Mouse (Mus musculus) MEL-GATA-1-ER (cell line): Measurements from ENCODE around the gene Zyg11b.

ENCODE experiments used
- DNase-seq: peaks from one replicate; pipeline ENCODE4 v3.0.0-alpha.2; 2012; ENCODE audit warnings: low read depth; ENCODE audit errors: extremely low read depth

Zyg11b gene

DNA sequence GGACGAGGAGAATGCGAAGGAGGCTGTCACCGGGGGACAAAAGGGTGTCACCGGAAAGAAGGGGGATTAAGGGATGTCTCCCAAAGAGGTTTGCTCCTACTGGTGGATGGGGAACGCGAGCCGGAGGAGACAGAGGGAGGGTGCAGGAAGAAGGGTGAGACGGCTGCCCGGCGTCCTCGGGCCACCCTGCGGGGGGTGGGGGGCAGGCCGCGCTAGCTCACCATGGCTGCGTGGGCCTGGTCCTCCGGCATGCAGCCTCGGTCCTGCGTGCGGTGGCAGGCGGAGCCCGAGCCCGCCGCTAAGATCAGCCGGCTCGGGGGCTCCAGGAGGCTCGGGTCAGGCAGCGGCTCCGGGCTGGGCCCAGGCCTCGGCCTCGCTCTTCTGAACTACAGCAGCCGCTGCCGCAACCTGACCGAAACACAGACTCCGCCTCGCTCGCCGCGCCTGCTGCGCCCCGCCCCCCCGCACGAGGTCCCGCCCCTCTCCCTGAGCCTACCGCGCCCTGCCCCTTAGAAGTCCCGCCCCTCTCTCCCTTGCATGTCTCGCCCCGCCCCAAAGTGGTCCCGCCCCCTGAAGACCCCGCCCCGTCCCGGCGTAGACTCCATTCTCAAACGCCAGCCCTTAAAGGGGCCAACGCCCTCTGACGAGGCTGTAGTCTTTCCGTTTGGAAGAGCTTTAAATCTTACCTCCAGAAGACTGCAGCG, at the start of gene Zyg11b:
Gene Zyg11b, minus strand, starts transcription at position 427 of the 704 bp plus-strand sequence.
- peak; percentile 62 for DNase-seq

DNA sequence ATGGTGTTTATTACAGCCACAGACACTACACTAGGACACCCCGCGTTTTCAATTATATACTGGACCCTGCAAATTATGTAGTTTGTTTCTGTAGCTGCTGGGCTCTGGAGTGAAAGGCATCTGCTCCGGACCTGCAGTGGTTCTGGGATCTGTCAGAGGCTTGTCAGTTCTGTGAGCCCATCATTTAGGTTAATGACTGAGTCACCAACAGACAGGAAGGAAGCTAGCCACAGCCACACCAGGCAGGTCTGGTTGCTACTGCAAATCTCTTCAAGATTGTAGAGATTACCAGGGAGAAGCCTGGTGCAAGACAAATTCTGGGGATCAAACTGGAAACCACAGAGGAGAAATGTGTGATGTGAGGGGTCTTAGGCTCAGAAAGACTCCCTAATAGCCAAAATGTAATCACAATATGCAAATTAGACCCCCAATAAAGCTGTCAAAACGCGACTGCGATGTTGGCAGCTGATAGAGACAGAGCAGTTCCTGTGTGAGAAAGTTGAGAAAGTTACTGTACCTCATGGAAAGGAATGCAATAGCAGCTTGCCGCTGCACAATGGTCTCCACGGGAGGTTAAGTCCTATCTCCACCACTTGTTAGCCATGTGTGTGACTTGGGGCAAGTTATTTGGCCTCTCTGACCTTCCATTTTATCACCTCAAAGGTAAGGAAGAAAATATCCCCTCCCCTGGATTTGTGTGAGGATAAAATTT, 49.1 kb upstream of the Zyg11b start:
- DNase-seq = no peak

DNA sequence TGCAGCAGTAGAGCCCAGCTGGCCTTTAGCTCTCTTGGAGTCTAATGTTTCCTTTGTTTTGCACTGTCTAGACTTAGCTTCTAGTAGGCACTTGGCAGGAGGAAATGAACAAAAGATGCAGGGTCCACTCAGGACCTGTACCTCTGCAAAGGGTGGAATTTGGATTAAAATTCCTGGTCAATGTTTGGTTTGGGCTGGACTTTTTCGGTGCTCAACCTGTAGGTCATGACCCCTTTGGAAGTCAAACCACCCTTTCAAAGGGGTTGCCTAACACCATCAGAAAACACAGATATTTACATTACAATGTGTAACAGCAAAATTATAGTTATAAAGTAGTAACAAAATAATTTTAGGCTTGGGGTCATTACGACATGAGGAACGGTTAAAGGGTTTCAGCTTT, 48.2 kb upstream of the Zyg11b start:
- DNase-seq = no peak

DNA sequence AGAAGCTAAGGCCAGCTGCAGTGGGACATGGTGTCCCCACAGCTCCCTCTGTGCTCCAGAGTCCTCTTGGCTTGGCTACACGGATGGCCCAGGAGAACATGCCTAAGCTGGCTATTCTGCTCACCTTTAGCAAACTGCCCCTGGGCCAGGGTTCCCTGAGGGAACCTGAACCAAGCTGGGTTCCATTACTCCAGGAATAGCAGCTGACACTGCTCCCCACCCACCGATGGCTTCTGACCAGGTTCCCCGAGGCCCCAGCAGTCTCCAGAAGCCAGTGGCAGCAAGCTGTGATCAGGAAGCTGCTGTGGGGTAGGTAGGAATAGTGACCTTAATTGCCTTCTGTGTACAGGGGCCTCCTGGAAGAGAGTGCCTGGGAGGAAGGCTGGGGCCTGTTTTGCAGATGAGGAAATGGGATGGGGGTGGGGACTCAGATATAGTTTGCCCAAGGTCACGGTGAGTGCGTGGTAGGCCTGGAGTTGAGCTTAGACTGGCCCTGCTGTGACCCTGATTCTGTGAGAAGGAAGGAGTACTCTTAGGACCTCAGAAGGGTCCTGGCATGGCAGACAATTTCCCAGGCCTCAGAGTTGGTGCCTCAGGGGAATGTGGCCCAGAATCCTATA, 47.5 kb upstream of the Zyg11b start:
- no peak for DNase-seq

DNA sequence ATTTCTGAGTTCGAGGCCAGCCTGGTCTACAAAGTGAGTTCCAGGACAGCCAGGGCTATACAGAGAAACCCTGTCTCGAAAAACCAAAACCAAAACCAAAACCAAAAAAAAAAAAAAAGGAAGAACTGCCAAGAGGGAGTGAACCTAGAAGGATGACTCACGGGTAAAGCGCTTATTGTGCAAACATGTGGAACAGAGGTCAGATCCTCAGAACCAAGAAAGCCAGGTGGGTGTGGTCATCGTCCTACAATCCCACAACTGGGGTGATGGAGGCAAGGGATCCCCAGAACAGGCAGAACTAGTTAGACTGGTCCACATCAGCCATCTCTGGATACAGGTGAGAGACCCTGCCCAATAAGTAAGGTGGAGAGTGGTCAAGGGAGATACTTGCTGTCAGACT, 46.2 kb upstream of the Zyg11b start:
- DNase-seq = no peak

DNA sequence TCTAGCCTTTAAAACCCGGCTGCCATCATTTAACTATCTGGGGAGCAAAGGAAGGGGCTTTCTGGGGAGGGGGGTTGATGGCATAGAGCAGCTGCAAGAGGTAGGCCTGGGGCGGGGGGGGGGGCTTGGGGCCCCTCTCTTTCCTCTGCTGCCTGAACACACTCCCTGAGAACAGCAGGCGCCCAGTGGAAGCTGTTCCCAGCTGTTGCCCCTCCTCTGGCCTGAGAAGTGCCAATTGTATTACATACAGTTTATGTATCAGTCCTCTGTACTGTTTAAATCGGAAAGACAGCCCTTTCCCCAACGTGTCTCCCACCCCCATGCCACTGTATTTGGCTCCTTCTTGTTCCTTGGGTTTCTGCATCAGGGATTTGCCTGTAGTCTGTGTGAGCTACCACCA, 44.9 kb upstream of the Zyg11b start:
- DNase-seq = no peak

DNA sequence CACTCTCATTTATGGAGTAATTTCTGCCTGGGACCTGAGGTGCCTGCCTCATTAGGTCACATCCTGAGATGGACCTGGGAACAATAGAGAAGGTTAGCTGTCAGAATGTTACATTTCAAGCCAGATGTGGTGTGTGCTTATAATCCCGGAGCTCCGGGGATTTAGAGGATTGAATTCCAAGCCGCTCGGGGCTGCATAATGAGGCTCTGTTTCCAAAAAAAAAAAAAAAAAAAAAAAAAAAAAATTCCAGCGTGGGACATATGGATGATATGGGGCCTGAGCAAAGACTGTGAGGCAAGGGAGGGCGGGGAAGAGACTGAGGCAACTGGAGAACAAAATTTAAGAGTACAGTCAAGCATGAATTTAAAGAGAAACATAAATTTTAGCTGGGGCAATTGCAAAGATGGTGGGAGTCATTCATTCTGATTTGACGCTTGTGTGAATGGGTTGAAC, 43.8 kb upstream of the Zyg11b start:
- no peak for DNase-seq

DNA sequence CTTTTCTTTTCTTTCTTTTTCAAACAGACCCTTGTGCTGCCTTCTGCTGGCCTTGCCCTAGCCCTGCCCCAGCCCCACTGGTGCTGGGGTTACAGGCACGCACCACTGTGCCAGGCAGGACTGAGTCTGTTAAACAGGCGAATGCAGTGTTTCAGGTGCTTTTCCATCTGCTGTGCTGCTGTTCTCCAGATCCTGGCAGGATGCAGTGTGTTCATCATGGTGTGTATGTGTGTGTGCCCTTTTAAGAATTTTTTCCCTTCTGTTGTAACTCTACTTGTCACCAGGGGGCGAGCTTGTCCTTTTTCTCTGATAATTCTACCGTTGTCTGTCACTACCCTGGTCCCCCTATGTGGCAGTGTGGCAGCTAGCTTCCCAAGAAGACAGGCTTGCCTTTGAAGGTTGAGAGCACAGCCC, 38.4 kb upstream of the Zyg11b start:
- no peak for DNase-seq

DNA sequence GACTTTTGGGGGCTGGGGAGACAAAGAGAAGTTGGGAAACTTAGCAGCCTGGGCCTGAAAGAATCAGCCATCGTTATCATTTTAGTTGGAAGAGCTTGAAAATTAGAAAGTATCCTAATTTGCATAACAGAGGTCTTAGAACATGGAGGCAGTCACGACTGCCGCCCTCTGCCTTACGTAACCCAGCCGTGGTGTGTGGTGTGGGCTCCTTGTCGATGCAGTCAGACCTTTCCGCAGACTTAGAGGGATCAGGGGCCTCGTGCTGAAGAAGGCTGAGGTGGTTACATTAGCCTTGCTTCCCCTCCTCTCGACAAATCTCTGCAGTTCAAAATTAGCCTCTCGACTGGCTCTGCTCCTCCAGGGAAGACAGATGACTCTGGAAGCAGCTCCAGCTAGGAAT, 37.9 kb upstream of the Zyg11b start:
- no peak for DNase-seq

DNA sequence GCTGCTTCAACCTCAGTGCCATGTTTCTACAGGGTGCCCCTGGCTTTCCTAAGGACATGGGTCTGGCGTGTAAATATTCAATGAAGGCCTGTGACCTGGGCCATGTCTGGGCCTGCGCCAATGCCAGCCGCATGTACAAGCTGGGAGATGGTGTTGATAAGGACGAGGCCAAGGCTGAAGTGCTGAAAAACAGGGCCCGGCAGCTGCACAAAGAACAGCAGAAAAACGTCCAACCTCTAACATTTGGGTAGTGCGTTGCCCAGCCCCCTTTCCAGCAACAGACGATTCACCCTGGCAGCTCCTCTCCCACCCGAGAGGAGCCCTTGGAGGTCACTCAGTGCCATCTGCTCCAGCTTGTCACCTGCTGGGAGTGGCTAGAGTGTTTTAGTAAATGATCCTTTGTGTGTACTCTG, 37.4 kb upstream of the Zyg11b start:
- no peak for DNase-seq

DNA sequence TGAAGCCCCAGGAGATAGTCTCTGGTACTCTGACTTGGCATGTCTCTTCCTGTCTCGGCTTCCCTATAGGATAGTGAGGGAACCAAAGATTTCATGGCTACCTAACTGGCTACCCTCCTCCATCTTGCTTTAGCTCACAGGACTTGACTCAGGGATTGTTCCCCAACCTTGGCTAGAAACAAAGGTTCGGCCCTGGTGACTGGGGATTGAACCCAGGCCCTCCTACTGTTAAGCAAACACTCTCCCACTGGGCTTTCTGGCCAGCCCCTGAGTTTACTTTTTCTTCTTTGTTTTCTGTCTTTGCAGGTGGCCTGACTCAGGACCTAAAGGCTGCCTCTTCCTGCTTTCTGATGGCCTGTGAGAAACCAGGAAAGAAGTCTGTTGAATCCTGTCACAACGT, 36.9 kb upstream of the Zyg11b start:
- DNase-seq = no peak

DNA sequence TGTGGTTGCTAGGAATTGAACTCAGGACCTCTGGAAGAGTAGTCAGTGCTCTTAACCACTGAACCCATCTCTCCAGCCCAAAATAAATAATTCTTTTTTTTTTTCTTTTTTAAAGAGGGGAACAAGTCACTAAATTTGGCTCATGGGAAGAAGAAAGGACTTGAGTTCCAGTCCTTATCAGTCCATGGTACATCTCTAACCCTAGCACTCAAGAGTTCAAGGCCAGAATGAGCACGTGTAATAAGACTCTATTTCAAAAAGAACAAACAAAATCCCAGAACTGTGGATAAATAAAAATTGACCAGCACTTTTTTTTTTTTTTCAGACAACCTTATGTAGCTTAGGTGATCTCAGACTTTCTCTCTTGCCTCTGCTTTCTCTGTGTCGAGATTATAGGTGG, 35.9 kb upstream of the Zyg11b start:
- DNase-seq = no peak

DNA sequence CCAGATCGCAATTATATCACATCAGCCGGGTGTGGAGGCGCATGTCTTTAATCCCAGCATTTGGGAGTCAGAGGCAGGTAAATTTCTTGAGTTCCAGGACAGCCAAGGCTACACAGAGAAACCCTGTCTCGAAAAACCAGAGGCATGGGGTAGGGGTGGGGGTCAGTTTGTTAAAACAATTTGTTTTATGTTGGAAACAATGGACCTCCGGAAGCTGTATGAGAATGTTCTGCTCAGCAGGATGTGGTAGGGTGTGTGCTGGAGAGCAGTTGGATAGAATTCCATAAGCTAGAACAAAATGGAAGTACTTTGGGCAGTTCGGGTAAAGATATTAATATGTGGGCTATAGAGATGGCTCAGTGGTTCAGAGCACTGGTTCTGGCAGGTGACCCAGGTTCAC, 34.5 kb upstream of the Zyg11b start:
- DNase-seq = no peak

DNA sequence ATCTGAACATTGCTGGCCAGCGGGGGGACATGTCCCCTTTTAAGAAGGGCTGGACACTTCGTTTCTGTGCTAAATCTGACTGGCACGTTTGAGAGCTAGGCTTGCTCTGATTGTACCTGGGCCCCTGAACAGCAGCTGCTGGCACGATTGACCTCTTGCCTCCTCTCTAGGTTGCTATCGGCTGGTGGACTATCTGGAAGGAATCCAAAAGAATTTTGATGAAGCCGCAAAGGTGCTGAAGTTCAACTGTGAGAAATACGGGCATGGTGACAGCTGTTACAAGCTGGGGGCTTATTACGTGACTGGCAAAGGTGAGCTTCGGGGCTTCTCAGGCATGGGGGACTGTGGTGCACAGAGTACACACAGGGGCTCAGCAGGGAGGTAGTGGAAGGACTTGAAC, 31.1 kb upstream of the Zyg11b start:
- no peak for DNase-seq

DNA sequence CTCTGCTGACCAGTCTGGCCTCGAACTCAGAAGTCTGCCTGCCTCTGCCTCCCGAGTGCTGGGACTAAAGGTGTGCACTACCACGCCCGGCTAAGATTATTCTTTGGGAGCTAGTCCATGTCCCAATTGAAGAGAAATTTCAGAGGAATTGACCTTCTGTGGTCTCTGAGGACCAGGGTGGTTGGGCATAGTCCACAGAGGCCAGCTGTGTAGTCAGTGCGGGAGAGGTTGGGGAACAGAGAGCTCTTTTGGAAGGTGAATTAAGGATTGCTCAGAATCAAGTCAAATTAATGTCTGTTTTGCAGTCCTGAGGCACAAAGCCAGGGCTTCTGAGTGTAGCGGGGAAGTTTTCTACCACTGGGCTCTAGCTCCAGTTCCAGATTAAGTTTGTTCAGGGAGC, 28.9 kb upstream of the Zyg11b start:
- DNase-seq = no peak

DNA sequence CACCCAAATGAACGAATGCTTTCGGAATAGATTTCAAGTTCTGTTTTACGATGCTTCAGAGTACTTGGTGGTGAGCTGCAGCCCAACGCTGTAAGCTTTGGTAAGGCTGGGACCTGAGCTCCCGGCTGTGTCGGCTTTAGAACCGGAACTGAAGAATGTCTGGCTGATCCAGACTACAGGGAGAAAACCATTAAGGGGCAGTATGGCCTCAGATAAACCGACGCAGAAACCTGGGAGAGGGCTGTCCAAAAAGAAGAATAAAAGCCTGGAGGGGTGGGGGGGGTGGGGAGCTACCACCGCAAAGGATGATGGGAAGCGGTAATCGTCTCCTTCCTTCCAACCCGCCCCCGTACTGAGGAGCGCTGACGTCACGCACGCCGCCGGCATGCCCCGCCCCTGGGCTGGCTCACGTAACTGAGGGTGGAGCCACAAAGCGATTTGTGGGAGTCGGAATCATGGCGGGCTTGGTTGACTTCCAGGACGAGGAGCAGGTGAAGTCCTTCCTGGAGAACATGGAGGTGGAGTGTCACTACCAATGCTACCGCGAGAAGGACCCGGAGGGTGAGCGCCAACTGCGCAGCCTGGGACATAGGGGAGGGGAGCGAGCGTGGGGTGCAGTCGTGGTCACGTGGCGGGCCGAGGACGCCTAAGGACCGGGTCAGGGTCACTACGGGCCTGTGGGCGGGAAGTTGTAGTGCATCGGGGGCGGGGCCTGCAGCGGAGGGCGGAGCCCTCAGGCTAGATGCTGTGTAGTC, 27.0 kb upstream of the Zyg11b start, which contains the start of gene Coa7:
Gene Coa7, plus strand, starts transcription at position 411 of the 755 bp plus-strand sequence.
- peak; percentile 80 for DNase-seq

DNA sequence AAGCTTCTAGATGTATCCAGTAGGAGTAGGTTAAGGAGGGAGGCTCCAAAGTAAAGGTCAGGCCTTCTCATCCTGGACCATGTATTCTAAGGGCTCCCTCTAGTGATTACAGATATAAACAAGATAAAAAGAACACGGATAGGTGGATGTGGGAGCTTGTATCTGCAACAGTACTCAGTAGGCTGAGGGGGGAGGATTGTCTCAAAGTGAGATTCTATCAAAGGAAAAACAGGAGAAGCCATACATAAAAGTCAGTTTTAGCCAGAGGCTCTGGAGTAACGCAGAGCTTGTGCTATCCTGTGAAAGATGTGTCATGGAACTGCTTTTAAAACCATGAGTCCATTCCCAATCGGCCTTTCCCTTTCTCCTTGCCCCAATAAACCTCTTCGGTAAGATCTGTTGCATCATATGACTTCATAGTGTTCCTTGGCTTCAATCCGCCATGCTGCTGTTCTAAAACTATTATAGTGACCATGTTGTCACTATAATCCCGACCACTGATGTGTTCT, 26.2 kb upstream of the Zyg11b start:
- DNase-seq = no peak

DNA sequence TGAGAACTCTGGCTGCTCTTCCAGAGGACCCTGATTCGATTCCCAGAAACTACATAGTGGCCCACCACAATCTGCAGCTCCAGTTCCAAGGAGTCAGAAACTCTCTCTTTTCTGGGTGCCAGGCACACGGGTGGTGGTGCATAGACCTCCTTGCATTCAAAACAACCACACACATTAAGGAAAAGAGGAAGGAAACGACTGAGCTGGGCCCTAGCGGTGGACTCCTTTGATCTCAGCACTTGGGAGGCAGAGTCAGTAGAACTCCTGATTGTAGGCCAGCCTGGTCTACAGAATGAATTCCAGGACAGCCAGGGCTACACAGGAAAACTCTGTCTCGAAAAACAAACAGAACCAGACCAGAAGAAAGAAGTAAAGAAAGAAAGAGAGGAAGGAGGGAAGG, 22.7 kb upstream of the Zyg11b start:
- no peak for DNase-seq

DNA sequence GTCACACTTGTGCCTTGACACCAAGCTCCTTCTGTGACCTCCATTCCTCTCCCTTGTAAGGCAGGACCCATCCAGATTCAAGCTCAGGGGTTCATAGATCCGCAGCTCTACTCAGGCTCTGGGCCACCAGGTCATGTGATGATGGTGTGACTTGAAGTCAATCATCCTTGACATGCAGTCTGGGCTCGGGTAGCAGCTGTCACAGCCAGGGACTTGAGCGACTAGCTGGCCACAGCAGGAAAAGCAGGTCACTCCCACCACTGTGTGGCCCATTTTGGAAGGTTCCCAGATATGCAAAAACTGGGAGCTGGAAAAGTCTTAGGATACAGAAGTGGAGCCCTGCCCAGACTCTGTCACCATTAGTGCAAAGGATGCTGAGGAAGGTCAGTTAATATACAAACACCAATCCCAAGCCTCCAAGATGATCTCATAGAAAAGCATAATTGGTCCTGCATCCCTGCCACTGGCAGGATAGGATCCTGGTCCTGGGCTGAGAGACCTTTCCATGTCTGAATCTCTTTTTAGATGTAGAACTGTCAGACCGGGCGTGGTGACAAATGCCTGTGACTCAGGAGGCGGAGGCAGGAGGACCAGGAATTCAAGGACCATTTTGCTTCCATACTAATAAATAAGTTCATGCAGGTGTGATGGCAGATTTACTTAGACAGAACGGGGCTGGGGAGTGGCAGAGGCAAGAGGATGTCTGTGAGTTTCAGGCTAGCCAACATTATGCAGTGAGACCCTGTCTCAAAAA, 19.9 kb upstream of the Zyg11b start:
- no peak for DNase-seq

DNA sequence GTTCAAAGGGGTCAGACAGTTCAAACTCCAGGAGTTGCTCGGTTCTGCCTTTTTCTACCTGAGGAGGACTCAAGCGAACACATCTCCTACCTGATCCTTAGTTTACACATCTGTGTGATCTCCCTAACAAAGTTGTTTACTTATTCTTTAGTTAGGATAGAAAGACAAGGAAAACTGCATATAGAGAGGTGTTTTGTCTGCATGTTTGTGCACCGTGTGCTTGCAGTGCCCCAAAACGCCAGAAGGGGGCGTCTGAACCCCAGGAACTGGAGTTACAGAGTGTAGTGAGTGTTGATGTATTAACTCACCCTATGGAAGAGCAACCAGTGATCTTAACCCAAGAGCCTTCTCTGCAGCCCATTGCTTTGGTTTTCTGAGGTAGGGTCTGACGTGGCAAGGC, 18.9 kb upstream of the Zyg11b start:
- DNase-seq = no peak
